Mouse (Mus musculus) stomach, postnatal 0 days (tissue): ENCODE results near the gene Ppcs. TPM values are rescaled to one million over a fixed set of nuclear protein-coding genes. Genes with fewer than 3 reads are reported as not detected.
A peak's percentile ranks its signal among the peaks of the same experiment; 100 is the strongest.

Experiments used
- ATAC-seq: fragments of 200-750 bp; cut with Nextera tagmentation; 2 replicates; pipeline ENCODE4 v1.8.0; 2017; ENCODE audit not compliant: low FRiP score, low TSS enrichment
- DNase-seq: peaks from one replicate; pipeline ENCODE4 v3.0.0-alpha.2; 2016; ENCODE audit warnings: low spot score
- H3K27ac ChIP-seq: fragments of 300-500 bp; sonication (generic); replicated peaks from 2 replicates; pipeline ENCODE4 v1.5.1; 2014; ENCODE audit warnings: mild to moderate bottlenecking, control low read depth
- H3K27me3 ChIP-seq: fragments of 300-500 bp; sonication (generic); 2 replicates; pipeline ENCODE4 v1.6.1; 2014; ENCODE audit warnings: low read length; ENCODE audit not compliant: control insufficient read depth, insufficient read depth
- H3K36me3 ChIP-seq: fragments of 300-500 bp; sonication (generic); 2 replicates; pipeline ENCODE4 v1.6.1; 2014; ENCODE audit warnings: low read length, mixed read lengths; ENCODE audit not compliant: control insufficient read depth, insufficient read depth
- H3K4me1 ChIP-seq: fragments of 300-500 bp; sonication (generic); replicated peaks from 2 replicates; pipeline ENCODE4 v1.6.1; 2014; ENCODE audit warnings: antibody characterized with exemption; ENCODE audit not compliant: control insufficient read depth, insufficient read depth
- H3K4me2 ChIP-seq: fragments of 300-500 bp; sonication (generic); replicated peaks from 2 replicates; pipeline ENCODE4 v1.6.1; 2014; ENCODE audit warnings: low read depth, mild to moderate bottlenecking, control low read depth, moderate library complexity
- H3K4me3 ChIP-seq: fragments of 300-500 bp; sonication (generic); 2 replicates; pipeline ENCODE4 v1.5.1; 2014; ENCODE audit warnings: low read depth, low read length, control low read depth
- H3K9ac ChIP-seq: fragments of 300-500 bp; sonication (generic); 2 replicates; pipeline ENCODE4 v1.6.1; 2014; ENCODE audit warnings: mild to moderate bottlenecking, low read length, control low read depth, mixed read lengths
- H3K9me3 ChIP-seq: fragments of 300-500 bp; sonication (generic); 2 replicates; pipeline ENCODE4 v1.6.1; 2016; ENCODE audit warnings: low read length; ENCODE audit not compliant: control insufficient read depth
- CTCF ChIP-seq: IDR thresholded peaks from 2 replicates; pipeline ENCODE4 v1.5.1; 2016; ENCODE audit warnings: antibody characterized with exemption, low read depth, mild to moderate bottlenecking, moderate library complexity
- EP300 ChIP-seq: optimal IDR thresholded peaks from 2 replicates; pipeline ENCODE3; 2016; ENCODE audit warnings: antibody characterized with exemption
- WGBS: fragments of 180-500 bp; shearing (Covaris S2); extraction: QIAGEN DNeasy Blood & Tissue Kit; methylation state at CpG from one replicate; pipeline ENCODE4 v1.1.7; 2014; 5-methylcytosine and 5-hydroxymethylcytosine counted together
- polyA plus RNA-seq: library from polyadenylated mRNA; unstranded; fragments of >200 nt; fragmentation: Nextera tagmentation; extraction: Ambion mirVana; gene quantifications from 2 replicates; pipeline ENCODE4 v1.2.1, GENCODE M21; 2015

Ppcs gene
- 30.7 and 31.6 TPM in 2 replicates for polyA plus RNA-seq

DNA sequence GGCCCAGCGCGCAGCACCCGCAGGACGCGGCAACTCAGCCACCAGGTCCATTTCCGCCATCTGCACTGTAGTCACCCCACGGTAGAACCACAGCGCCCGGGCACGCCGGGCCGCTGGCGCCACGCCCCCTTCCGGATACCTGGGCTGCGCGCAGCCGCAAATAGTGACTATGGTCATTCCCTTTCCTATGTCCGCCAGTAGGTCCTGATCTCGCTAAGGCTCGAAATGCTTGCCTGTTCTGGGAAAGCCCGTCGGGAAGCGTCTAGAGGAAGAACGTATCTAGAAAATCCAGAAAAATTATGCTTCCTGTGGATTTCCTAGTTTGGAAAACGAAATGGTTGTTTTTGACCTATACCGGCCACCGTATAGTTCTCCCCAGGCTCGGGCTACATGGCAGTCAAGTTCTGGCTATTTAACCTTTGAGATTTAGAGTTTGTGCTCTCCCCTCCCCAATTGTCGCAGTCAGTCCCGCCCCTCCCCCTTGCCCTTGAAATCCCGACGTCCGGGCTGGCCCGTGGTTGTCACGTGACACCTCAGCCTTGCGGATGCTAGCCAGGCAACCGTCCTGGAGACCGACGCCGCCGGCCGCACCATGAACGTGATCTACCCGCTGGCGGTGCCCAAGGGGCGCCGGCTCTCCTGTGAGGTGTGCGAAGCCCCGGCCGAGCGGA lies at the start of gene Ppcs, which contains the start of gene Zmynd12:
Gene Ppcs (minus strand): TSS at position 127 of the 671 bp plus-strand sequence.
Gene Zmynd12 (plus strand): TSS at position 521 of the 671 bp plus-strand sequence.
- peak; percentile 92 for DNase-seq
- ATAC-seq, result peak; percentile 96
- WGBS, result under 1% methylated on average over 52 of the region's 52 CpGs

DNA sequence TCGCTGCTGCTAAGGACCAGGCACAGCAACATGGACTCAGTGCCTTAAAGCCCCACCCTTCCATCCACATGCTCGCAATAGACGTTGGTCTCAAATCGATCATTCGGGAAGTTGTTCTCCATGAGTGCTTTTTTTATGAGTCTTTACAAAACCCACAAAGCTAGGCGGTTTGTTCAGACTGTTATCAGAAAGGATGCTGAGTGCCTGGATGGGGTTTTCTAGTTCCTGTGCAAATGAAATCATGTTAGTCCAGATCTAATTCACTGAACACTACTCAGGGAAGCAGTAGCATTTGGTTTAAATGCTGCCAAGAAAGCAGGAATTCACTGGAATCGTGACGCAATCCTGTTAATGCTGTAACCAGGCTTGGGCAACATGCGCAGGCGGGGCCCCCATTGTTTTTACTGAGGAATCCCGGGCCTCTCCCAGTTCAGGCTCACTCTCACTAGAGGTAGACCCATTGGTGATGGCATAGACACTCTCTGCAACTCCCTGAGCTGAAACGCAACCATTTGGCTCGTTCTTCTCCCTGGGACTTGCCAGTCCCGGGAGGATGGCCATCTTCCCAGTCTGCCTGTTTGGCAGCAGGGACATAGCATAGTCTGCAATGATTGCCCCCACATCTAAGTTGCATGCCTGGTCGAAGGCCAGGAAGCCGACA lies 45.6 kb upstream of the Ppcs start:
- no peaks in the 10 kb centered on the region for H3K4me1 ChIP-seq
- no peak overlapping the region for H3K9ac ChIP-seq
- H3K9me3 ChIP-seq, result no peaks in the 10 kb centered on the region
- no peak overlapping the region for H3K27ac ChIP-seq
- TF ChIP-seq EP300 (no peak), CTCF (no peak)
- H3K36me3 ChIP-seq, result no peaks in the 10 kb centered on the region
- 77% methylated on average over 16 of the region's 16 CpGs for WGBS
- ATAC-seq (no peak), DNase-seq (no peak)
- H3K4me2 ChIP-seq, result no peak overlapping the region
- no peaks in the 10 kb centered on the region for H3K27me3 ChIP-seq
- H3K4me3 ChIP-seq, result no peak overlapping the region

More for the DNA sequence above, at the start of gene Ppcs, which contains the start of gene Zmynd12:
- Histone ChIP-seq H3K27me3 (no peaks in the 10 kb centered on the region), H3K9ac (peak within 1 kb of the TSS; percentile 82), H3K4me3 (peak within 1 kb of the TSS; percentile 63), H3K27ac (peak within 1 kb of the TSS; percentile 87), H3K4me2 (peak within 1 kb of the TSS; percentile 93), H3K4me1 (peaks cover 4% of the 10 kb centered on the region; the same call in 1 of the 2 replicates), H3K9me3 (no peaks in the 10 kb centered on the region), H3K36me3 (no peaks in the 10 kb centered on the region)
- TF ChIP-seq EP300, result peak; percentile 42
- TF ChIP-seq CTCF, result peak; percentile 51

DNA sequence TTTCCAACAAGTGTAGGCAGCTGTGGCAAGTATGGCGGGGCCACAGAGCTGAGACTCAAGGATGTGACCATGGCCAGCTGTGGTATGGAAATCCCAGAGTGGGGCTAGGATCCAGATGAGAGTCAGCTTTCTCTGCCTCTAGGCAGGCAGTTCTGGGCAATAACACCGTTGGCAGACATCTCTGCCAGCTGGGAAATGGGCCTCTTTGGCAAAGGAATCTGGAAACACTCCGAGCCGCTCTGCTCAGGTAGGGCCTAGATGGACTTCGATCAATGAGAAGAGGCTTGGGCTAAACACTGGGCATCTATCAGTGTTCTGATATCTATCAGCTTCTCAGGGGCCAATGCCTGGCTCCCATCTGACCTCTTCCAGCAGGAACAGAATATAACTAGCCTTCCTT lies 43.6 kb upstream of the Ppcs start:
- H3K4me3 ChIP-seq, result no peak overlapping the region
- DNase-seq, result no peak
- no peaks in the 10 kb centered on the region for H3K4me1 ChIP-seq
- 92% methylated on average over 5 of the region's 5 CpGs for WGBS
- TF ChIP-seq CTCF, result no peak
- TF ChIP-seq EP300, result no peak
- no peaks in the 10 kb centered on the region for H3K9me3 ChIP-seq
- no peak overlapping the region for H3K4me2 ChIP-seq
- H3K9ac ChIP-seq, result no peak overlapping the region
- no peaks in the 10 kb centered on the region for H3K27me3 ChIP-seq
- H3K36me3 ChIP-seq, result no peaks in the 10 kb centered on the region
- no peak for ATAC-seq
- no peak overlapping the region for H3K27ac ChIP-seq

DNA sequence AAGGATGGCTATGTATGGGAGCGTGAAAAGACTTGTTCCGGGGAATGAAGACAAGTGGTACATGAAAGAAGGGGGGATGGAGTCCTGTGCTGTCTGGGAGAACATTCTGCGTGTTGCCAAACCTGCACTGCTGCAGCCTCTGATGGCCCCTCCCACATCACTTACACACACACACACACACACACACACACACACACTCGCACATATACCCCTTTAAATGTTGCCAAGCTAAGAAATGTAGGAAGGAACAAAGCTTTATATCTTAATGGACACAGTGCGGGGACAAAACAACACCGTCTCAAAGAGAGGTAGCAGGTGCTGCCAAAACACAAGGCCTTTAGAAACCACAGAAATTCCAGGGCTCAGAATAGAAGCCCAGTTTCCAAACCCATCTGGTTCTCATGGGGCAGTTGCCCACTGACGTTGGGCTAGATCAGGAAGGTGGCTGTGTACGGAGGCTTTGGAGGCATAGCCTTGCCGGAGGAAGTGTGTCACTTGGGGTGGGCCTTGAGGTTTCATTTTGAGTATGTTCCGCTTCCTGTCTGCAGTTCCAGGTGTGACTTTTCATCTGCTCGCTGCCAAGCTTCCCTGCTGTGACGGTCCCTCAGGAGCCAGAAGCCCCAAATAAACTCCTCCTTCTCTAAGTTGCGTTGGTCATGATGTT lies 41.7 kb upstream of the Ppcs start:
- H3K9me3 ChIP-seq, result no peaks in the 10 kb centered on the region
- H3K4me1 ChIP-seq, result no peaks in the 10 kb centered on the region
- no peak for DNase-seq
- no peaks in the 10 kb centered on the region for H3K36me3 ChIP-seq
- no peak overlapping the region for H3K4me3 ChIP-seq
- H3K4me2 ChIP-seq, result no peak overlapping the region
- H3K27me3 ChIP-seq, result no peaks in the 10 kb centered on the region
- TF ChIP-seq EP300, result no peak
- TF ChIP-seq CTCF, result no peak
- ATAC-seq, result no peak
- 59% methylated on average over 13 of the region's 13 CpGs for WGBS
- H3K27ac ChIP-seq, result no peak overlapping the region
- no peak overlapping the region for H3K9ac ChIP-seq

- Histone ChIP-seq H3K36me3 (no peaks in the 10 kb centered on the region), H3K27me3 (no peaks in the 10 kb centered on the region), H3K9me3 (no peaks in the 10 kb centered on the region), H3K4me2 (no peak overlapping the region), H3K9ac (no peak overlapping the region), H3K4me1 (no peaks in the 10 kb centered on the region), H3K27ac (no peak overlapping the region), H3K4me3 (no peak overlapping the region)
- WGBS, result 29% methylated on average over 11 of the region's 11 CpGs
- TF ChIP-seq CTCF (no peak), EP300 (no peak)
- DNase-seq (peak; percentile 64), ATAC-seq (peak; percentile 83)
Measured at GRCm38 (mm10) chr4:119462858-119463755, 40.9 kb upstream of the Ppcs start.
